25 mouse cellular contexts compared by ENCODE assay signal in the genomic region with DNA sequence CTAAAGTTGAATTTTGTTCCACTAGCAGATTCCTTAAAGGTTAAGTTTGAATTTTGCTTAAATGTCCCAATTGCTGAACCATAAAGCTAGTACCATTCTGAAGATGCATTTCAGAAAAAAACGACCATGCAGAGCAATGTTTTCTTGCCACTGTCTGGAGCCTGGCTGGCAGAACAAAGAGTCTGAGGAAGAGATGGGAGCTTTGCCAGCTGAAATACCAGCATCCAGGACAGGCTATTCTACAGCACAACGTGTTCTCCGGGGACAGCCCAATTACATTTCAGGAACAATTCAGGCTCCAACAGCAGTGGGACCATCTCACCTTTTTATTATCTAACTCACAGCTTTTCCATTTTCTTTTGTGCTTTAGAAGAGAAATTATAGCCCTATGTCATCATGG.
A peak's percentile ranks its signal among the peaks of the same experiment; 100 is the strongest.
DNase-seq lines count a peak whose midpoint lies in the region; ATAC-seq and TF ChIP-seq lines count a peak whose summit lies in the region.
"Had no signal": no experiment of that assay in that cellular context is flagged by ENCODE, and none has a peak within 500 bp of the region (broad histone marks: within the 10 kb centered on the region; RNA-seq: fewer than 3 reads in every experiment).

No protein-coding gene starts in this region.

- no peaks in the 10 kb centered on the region for H3K27me3 ChIP-seq in kidney, embryonic 14.5 days (ENCODE audit: control insufficient read depth, insufficient read depth, low read length)
- H3K27me3 ChIP-seq: embryonic facial prominence, embryonic 15.5 days; heart, embryonic 12.5 days; liver, embryonic 15.5 days; lung, embryonic 15.5 days; megakaryocyte, embryonic 14.5 days; midbrain, embryonic 13.5 days; stomach, embryonic 15.5 days had no signal

- H3K27ac ChIP-seq in gastrocnemius, adult 2 months, result peak overlapping the region; percentile 28; the same call in 1 of the 2 replicates
- H3K27ac ChIP-seq in kidney, embryonic 14.5 days (ENCODE audit: low read depth, low read length), result no peak overlapping the region
- H3K27ac ChIP-seq: embryonic facial prominence, embryonic 15.5 days; hindbrain, embryonic 10.5 days; liver, embryonic 15.5 days; lung, embryonic 15.5 days; midbrain, embryonic 13.5 days; stomach, embryonic 15.5 days had no signal

- no peak for DNase-seq in gastrocnemius, adult 2 months
- DNase-seq in gastrocnemius, postnatal 4 days (ENCODE audit: low spot score in 2 of 2), result no peak
- peak; percentile 38 to 46 for DNase-seq in kidney, postnatal 25 days
- DNase-seq in 3T3-L1 (ENCODE audit: low read depth, low spot score), result peak; percentile 19
- DNase-seq in Muller cell, postnatal 12 days (ENCODE audit: inconsistent ontology term), result peak; percentile 65
- DNase-seq in adrenal gland, adult (ENCODE audit: inconsistent age in 2 of 2, low spot score in 1 of 2), result no peak
- no peak for DNase-seq in frontal cortex, postnatal 14 days (ENCODE audit: low spot score in 2 of 2)
- DNase-seq: cerebellum, adult 11-12 months; forebrain, postnatal 0 days; heart, postnatal 10 days; left cerebral cortex, postnatal 4 days; liver; lung, postnatal 36 days; right cerebral cortex, adult 18-20 months; right cerebral cortex, postnatal 4 days had no signal

- H3K36me3 ChIP-seq in kidney, embryonic 14.5 days (ENCODE audit: control insufficient read depth, insufficient read depth, low read length), result no peaks in the 10 kb centered on the region
- H3K36me3 ChIP-seq: embryonic facial prominence, embryonic 15.5 days; heart, embryonic 12.5 days; hindbrain, embryonic 10.5 days; liver, embryonic 15.5 days; lung, embryonic 15.5 days; midbrain, embryonic 13.5 days; stomach, embryonic 15.5 days had no signal

- H3K9ac ChIP-seq in kidney, embryonic 14.5 days (ENCODE audit: low read depth, low read length), result no peak overlapping the region
- H3K9ac ChIP-seq: embryonic facial prominence, embryonic 15.5 days; forebrain, postnatal 0 days; heart, embryonic 12.5 days; liver, embryonic 15.5 days; lung, embryonic 15.5 days; midbrain, embryonic 13.5 days; stomach, embryonic 15.5 days had no signal

- no peak for TF ChIP-seq CTCF in gastrocnemius, adult 2 months (IDR thresholded peaks at IDR 0.05)

- no peaks in the 10 kb centered on the region for H3K9me3 ChIP-seq in kidney, embryonic 14.5 days (ENCODE audit: control insufficient read depth, low read length)
- H3K9me3 ChIP-seq: embryonic facial prominence, embryonic 15.5 days; heart, embryonic 12.5 days; hindbrain, embryonic 10.5 days; liver, embryonic 15.5 days; lung, embryonic 15.5 days; megakaryocyte, embryonic 14.5 days; midbrain, embryonic 13.5 days; stomach, embryonic 15.5 days had no signal

- no peak for ATAC-seq in kidney, embryonic 14.5 days (ENCODE audit: low FRiP score, low TSS enrichment)
- ATAC-seq: forebrain, postnatal 0 days; intestine, postnatal 0 days; midbrain, embryonic 13.5 days had no signal

- H3K4me3 ChIP-seq in gastrocnemius, adult 2 months, result no peak overlapping the region
- no peak overlapping the region for H3K4me3 ChIP-seq in kidney, embryonic 14.5 days (ENCODE audit: low read length)
- H3K4me3 ChIP-seq: embryonic facial prominence, embryonic 15.5 days; heart, embryonic 12.5 days; hindbrain, embryonic 10.5 days; liver, embryonic 15.5 days; lung, embryonic 15.5 days; megakaryocyte, embryonic 14.5 days; midbrain, embryonic 13.5 days; stomach, embryonic 15.5 days had no signal

- no peak overlapping the region for H3K4me2 ChIP-seq in kidney, embryonic 14.5 days (replicated peaks; ENCODE audit: low read depth, low read length)
- H3K4me2 ChIP-seq: embryonic facial prominence, embryonic 15.5 days; heart, embryonic 12.5 days; liver, embryonic 15.5 days; lung, embryonic 15.5 days; midbrain, embryonic 13.5 days; stomach, embryonic 15.5 days had no signal

- 78% methylated on average over 3 of the region's 3 CpGs for WGBS in kidney, embryonic 14.5 days

- no peaks in the 10 kb centered on the region for H3K4me1 ChIP-seq in kidney, embryonic 14.5 days (ENCODE audit: control insufficient read depth, insufficient read depth, low read length)
- H3K4me1 ChIP-seq: embryonic facial prominence, embryonic 15.5 days; heart, embryonic 12.5 days; hindbrain, embryonic 10.5 days; liver, embryonic 15.5 days; lung, embryonic 15.5 days; midbrain, embryonic 13.5 days; stomach, embryonic 15.5 days had no signal

- intact Hi-C loops in gastrocnemius, adult 2 months (cut with DNase I), result no loop called here

Comparison
In these comparisons a context has a peak if more than half of its experiments do, and no peak if none do; other contexts are left out.
1. DNase-seq: peak in kidney, postnatal 25 days (2 of 2), 3T3-L1 (single experiment) and Muller cell, postnatal 12 days (single experiment); none in gastrocnemius, adult 2 months (single experiment), gastrocnemius, postnatal 4 days (0 of 2), adrenal gland, adult (0 of 2) and frontal cortex, postnatal 14 days (0 of 2).